Mouse (Mus musculus) embryonic facial prominence, embryonic 15.5 days (tissue): ENCODE measurements around the gene Flot2. TPM values are rescaled to one million over a fixed set of nuclear protein-coding genes. Genes with fewer than 3 reads are reported as not detected.

ENCODE experiments used
- ATAC-seq: fragments of 200-750 bp; cut with Nextera tagmentation; 2 replicates; pipeline ENCODE4 v1.8.0; 2017; ENCODE audit warnings: low read depth, moderate TSS enrichment; ENCODE audit not compliant: insufficient number of reproducible peaks, low FRiP score, low TSS enrichment
- H3K27ac ChIP-seq: fragments of 300-500 bp; sonication (generic); replicated peaks from 2 replicates; pipeline ENCODE4 v1.5.1; 2015; ENCODE audit warnings: mild to moderate bottlenecking, inconsistent platforms
- H3K27me3 ChIP-seq: fragments of 300-500 bp; sonication (generic); 2 replicates; pipeline ENCODE4 v1.6.1; 2015; ENCODE audit warnings: inconsistent platforms
- H3K36me3 ChIP-seq: fragments of 300-500 bp; sonication (generic); 2 replicates; pipeline ENCODE4 v1.6.1; 2015; ENCODE audit warnings: mild to moderate bottlenecking, inconsistent platforms
- H3K4me1 ChIP-seq: fragments of 300-500 bp; sonication (generic); 2 replicates; pipeline ENCODE4 v1.6.1; 2015; ENCODE audit warnings: inconsistent platforms
- H3K4me2 ChIP-seq: fragments of 300-500 bp; sonication (generic); replicated peaks from 2 replicates; pipeline ENCODE4 v1.6.1; 2015; ENCODE audit warnings: mild to moderate bottlenecking, inconsistent platforms
- H3K4me3 ChIP-seq: fragments of 300-500 bp; sonication (generic); replicated peaks from 2 replicates; pipeline ENCODE4 v1.5.1; 2015; ENCODE audit warnings: mild to moderate bottlenecking, inconsistent platforms
- H3K9ac ChIP-seq: fragments of 300-500 bp; sonication (generic); 2 replicates; pipeline ENCODE4 v1.6.1; 2015; ENCODE audit warnings: inconsistent platforms
- H3K9me3 ChIP-seq: fragments of 300-500 bp; sonication (generic); replicated peaks from 2 replicates; pipeline ENCODE4 v1.6.1; 2016; ENCODE audit warnings: inconsistent platforms
- WGBS: fragments of 180-500 bp; shearing (Covaris S2); methylation state at CpG from one replicate; pipeline ENCODE4 v1.1.7; 2015; 5-methylcytosine and 5-hydroxymethylcytosine counted together
- polyA plus RNA-seq: library from polyadenylated mRNA; unstranded; fragments of >200 nt; fragmentation: Nextera tagmentation; extraction: Ambion mirVana; gene quantifications from 2 replicates; pipeline ENCODE4 v1.2.1, GENCODE M21; 2015

The Flot2 gene
- polyA plus RNA-seq: 65.5 and 65.7 TPM in 2 replicates

- H3K4me1 ChIP-seq: peaks cover 30% of the 10 kb centered on the region
- H3K9ac ChIP-seq: peak within 1 kb of the TSS; percentile 81
- no peaks in the 10 kb centered on the region for H3K27me3 ChIP-seq
- peak within 1 kb of the TSS; percentile 84 for H3K4me2 ChIP-seq
- no peaks in the 10 kb centered on the region for H3K9me3 ChIP-seq
- peak within 1 kb of the TSS; percentile 89 for H3K4me3 ChIP-seq
- under 1% methylated on average over 50 of the region's 55 CpGs for WGBS
- peaks cover 15% of the 10 kb centered on the region for H3K36me3 ChIP-seq
- H3K27ac ChIP-seq: peak within 1 kb of the TSS; percentile 89
- peak; percentile 88 for ATAC-seq
These were observed at the start of gene Flot2 for GRCm38 (mm10) chr11:78037831-78038752. Gene Flot2 (plus strand): TSS chr11:78037931.

GRCm38 (mm10) chr11:77989071-77989690, 48.5 kb upstream of the Flot2 start:
- H3K36me3 ChIP-seq: peaks cover 26% of the 10 kb centered on the region
- 88% methylated on average over 13 of the region's 13 CpGs for WGBS
- H3K4me1 ChIP-seq: peaks cover 9% of the 10 kb centered on the region; the same call in 1 of the 2 replicates
- H3K9me3 ChIP-seq: no peaks in the 10 kb centered on the region
- no peak overlapping the region for H3K9ac ChIP-seq
- ATAC-seq: no peak
- H3K4me2 ChIP-seq: no peak overlapping the region
- H3K4me3 ChIP-seq: no peak overlapping the region
- H3K27me3 ChIP-seq: no peaks in the 10 kb centered on the region
- H3K27ac ChIP-seq: no peak overlapping the region

- ATAC-seq: no peak
- Histone ChIP-seq H3K4me1 (no peaks in the 10 kb centered on the region), H3K4me3 (no peak overlapping the region), H3K36me3 (peaks cover 12% of the 10 kb centered on the region), H3K27ac (no peak overlapping the region), H3K9me3 (no peaks in the 10 kb centered on the region), H3K4me2 (no peak overlapping the region), H3K9ac (no peak overlapping the region), H3K27me3 (no peaks in the 10 kb centered on the region)
- WGBS: 58% methylated on average over 1 of the region's 1 CpGs
These were observed 42.2 kb upstream of the Flot2 start for GRCm38 (mm10) chr11:77995556-77995955.

- WGBS: 93% methylated on average over 5 of the region's 5 CpGs
- 0 out of 2 replicates have a peak, but pooled peaks cover under 1% of the 10 kb centered on the region for H3K4me1 ChIP-seq
- no peak for ATAC-seq
- no peak overlapping the region for H3K4me3 ChIP-seq
- no peak overlapping the region for H3K27ac ChIP-seq
- peaks cover 65% of the 10 kb centered on the region for H3K36me3 ChIP-seq
- H3K9ac ChIP-seq: no peak overlapping the region
- no peak overlapping the region for H3K4me2 ChIP-seq
- no peaks in the 10 kb centered on the region for H3K9me3 ChIP-seq
- H3K27me3 ChIP-seq: no peaks in the 10 kb centered on the region
These were observed 31.3 kb upstream of the Flot2 start for GRCm38 (mm10) chr11:78006446-78006845.

GRCm38 (mm10) chr11:78019676-78020075, 18.1 kb upstream of the Flot2 start:
- H3K9ac ChIP-seq: no peak overlapping the region
- H3K27ac ChIP-seq: no peak overlapping the region
- H3K9me3 ChIP-seq: no peaks in the 10 kb centered on the region
- H3K4me1 ChIP-seq: no peaks in the 10 kb centered on the region
- 26% methylated on average over 4 of the region's 4 CpGs for WGBS
- no peak overlapping the region for H3K4me2 ChIP-seq
- ATAC-seq: peak; percentile 69; the same call in 1 of the 2 replicates
- no peaks in the 10 kb centered on the region for H3K27me3 ChIP-seq
- H3K4me3 ChIP-seq: no peak overlapping the region
- H3K36me3 ChIP-seq: peaks cover 90% of the 10 kb centered on the region

- Histone ChIP-seq H3K27ac (no peak overlapping the region), H3K4me2 (no peak overlapping the region), H3K4me1 (no peaks in the 10 kb centered on the region), H3K9ac (no peak overlapping the region), H3K36me3 (peaks cover 88% of the 10 kb centered on the region), H3K4me3 (no peak overlapping the region), H3K9me3 (no peaks in the 10 kb centered on the region), H3K27me3 (no peaks in the 10 kb centered on the region)
- ATAC-seq: no peak
- 78% methylated on average over 8 of the region's 8 CpGs for WGBS
These were observed 14.1 kb upstream of the Flot2 start for GRCm38 (mm10) chr11:78023607-78024006.

GRCm38 (mm10) chr11:78029240-78029639, 8.5 kb upstream of the Flot2 start:
- Histone ChIP-seq H3K9ac (no peak overlapping the region), H3K4me2 (no peak overlapping the region), H3K36me3 (peaks cover 60% of the 10 kb centered on the region), H3K4me3 (no peak overlapping the region), H3K9me3 (no peaks in the 10 kb centered on the region), H3K27ac (no peak overlapping the region), H3K27me3 (no peaks in the 10 kb centered on the region), H3K4me1 (peaks cover 19% of the 10 kb centered on the region)
- 85% methylated on average over 8 of the region's 8 CpGs for whole genome bisulfite sequencing
- no peak for ATAC-seq

- H3K4me1 ChIP-seq: peaks cover 19% of the 10 kb centered on the region
- no peak for ATAC-seq
- no peak overlapping the region; the same call in 1 of the 2 replicates for H3K27ac ChIP-seq
- no peak overlapping the region for H3K4me2 ChIP-seq
- H3K9me3 ChIP-seq: no peaks in the 10 kb centered on the region
- peaks cover 57% of the 10 kb centered on the region for H3K36me3 ChIP-seq
- no peaks in the 10 kb centered on the region for H3K27me3 ChIP-seq
- WGBS: 66% methylated on average over 2 of the region's 2 CpGs
- no peak overlapping the region for H3K4me3 ChIP-seq
- no peak overlapping the region for H3K9ac ChIP-seq
These were observed 7.1 kb upstream of the Flot2 start for GRCm38 (mm10) chr11:78030600-78030999.

GRCm38 (mm10) chr11:78031389-78031788, 6.3 kb upstream of the Flot2 start:
- H3K9ac ChIP-seq: 0 out of 2 replicates have a peak overlapping the region, but pooled peaks have one; percentile 3
- H3K27ac ChIP-seq: peak overlapping the region; percentile 90
- H3K4me2 ChIP-seq: peak overlapping the region; percentile 91
- peak overlapping the region; percentile 72 for H3K4me3 ChIP-seq
- peaks cover 49% of the 10 kb centered on the region for H3K36me3 ChIP-seq
- no peaks in the 10 kb centered on the region for H3K9me3 ChIP-seq
- no peak for ATAC-seq
- 25% methylated on average over 6 of the region's 6 CpGs for WGBS
- H3K4me1 ChIP-seq: peaks cover 19% of the 10 kb centered on the region
- no peaks in the 10 kb centered on the region for H3K27me3 ChIP-seq

- Histone ChIP-seq H3K4me3 (peak within 1 kb of the TSS; percentile 72), H3K27me3 (no peaks in the 10 kb centered on the region), H3K27ac (peak within 1 kb of the TSS; percentile 90), H3K4me1 (peaks cover 23% of the 10 kb centered on the region), H3K9me3 (no peaks in the 10 kb centered on the region), H3K9ac (peak within 1 kb of the TSS; percentile 71), H3K4me2 (peak within 1 kb of the TSS; percentile 91), H3K36me3 (peaks cover 42% of the 10 kb centered on the region)
- peak; percentile 92 for ATAC-seq
- under 1% methylated on average over 96 of the region's 96 CpGs for WGBS
These were observed 5.6 kb upstream of the Flot2 start, which contains the start of gene Dhrs13 for GRCm38 (mm10) chr11:78031947-78032808. Gene Dhrs13 (plus strand): TSS chr11:78032280.
